Mouse (Mus musculus): Measurements from ENCODE around the gene Ecel1. TPM values are rescaled to one million over a fixed set of nuclear protein-coding genes. Genes with fewer than 3 reads are reported as not detected.

Gene Ecel1
- under 1 TPM in 1 of 2 experiments, not detected in 1; 0.09 TPM for total RNA-seq (2021)
- long read RNA-seq, experiment 1 = 0 reads
- long read RNA-seq, experiment 2 = 0 reads

GRCm38 (mm10) chr1:87156199-87156587, at the start of gene Ecel1:
Gene Ecel1, minus strand, starts transcription at chr1:87156521.
- DNase-seq = no peak

- DNase-seq = no peak
Observed at GRCm38 (mm10) chr1:87205502-87205901, 49.2 kb upstream of the Ecel1 start.

- DNase-seq = no peak
Observed at GRCm38 (mm10) chr1:87205038-87205437, 48.7 kb upstream of the Ecel1 start.

DNA sequence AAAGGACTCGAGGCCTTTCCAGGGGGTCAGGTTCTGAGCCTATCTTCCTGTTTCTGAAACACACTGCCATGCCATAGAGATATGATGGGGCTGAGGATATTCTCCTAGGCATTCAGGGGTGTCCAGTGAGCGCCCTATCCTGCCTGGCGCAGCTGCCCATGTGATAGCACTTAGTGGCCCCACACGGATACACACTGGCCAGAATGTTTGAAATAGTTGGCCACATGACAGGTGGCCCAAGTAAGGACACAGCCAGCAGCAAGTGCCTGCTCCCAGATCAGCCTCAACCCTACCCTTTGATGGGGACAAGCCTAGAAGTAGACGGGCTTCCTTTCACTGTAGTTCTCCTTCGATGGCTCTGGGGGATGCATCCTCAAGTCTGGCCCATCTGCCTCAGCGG, 48.1 kb upstream of the Ecel1 start, which contains the start of gene Chrng:
TSS of gene Chrng (plus strand) at position 193 of the 400 bp plus-strand sequence.
- no peak for DNase-seq

DNA sequence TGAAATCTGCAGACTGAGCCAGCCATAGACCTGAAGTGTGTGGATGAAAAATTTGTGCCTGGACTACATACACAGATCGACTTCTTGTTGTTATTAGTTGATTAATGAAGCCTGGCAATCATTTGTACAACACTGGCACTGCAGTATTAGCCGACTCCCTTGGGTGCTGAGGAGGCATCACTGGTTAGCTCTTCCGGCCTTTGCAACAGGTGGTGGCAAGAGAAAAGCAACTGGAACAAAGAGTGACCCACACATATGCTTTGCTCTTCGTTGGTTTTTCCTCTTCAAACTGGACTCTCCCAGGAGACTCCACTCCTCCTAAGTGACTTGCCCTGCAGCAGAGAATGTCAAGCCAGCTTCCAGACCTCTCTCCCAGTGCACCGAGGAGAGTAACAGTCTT, 47.5 kb upstream of the Ecel1 start:
- no peak for DNase-seq

GRCm38 (mm10) chr1:87201848-87202247, 45.5 kb upstream of the Ecel1 start:
- DNase-seq = no peak

DNA sequence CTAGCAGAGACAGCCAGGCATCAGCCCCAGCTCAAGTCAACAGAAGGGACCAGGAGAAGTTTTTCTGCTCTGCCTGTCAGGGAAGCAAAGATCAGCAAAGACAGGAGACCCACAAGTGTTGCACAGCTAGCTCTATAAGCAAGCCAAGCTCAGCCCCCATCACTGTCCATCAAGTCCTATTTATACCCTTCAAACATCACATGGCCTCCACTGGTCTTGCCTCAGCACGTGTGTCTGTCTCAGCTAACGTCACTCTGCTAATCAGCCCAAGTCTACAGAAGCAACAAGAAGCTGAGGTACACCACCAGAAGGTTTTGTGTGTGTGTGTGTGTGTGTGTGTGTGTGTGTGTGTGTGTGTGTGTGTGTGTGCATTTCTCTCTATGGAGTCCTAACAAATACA, 44.5 kb upstream of the Ecel1 start:
- DNase-seq = no peak

- DNase-seq = no peak
Observed at GRCm38 (mm10) chr1:87198119-87199065, 42.1 kb upstream of the Ecel1 start.

DNA sequence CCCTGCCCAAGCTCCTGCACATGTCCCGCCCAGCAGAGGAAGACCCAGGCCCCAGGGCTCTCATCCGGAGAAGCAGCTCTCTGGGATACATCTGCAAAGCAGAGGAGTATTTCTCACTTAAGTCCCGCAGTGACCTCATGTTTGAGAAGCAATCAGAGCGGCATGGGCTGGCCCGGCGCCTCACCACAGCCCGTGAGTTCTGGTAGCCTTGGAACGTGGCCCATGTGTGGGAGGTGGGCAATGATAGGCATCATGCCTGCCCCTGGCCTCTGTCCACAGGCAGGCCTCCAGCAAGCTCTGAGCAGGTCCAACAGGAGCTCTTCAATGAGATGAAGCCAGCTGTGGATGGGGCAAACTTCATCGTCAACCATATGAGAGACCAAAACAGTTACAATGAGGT, 41.0 kb upstream of the Ecel1 start:
- no peak for DNase-seq

DNA sequence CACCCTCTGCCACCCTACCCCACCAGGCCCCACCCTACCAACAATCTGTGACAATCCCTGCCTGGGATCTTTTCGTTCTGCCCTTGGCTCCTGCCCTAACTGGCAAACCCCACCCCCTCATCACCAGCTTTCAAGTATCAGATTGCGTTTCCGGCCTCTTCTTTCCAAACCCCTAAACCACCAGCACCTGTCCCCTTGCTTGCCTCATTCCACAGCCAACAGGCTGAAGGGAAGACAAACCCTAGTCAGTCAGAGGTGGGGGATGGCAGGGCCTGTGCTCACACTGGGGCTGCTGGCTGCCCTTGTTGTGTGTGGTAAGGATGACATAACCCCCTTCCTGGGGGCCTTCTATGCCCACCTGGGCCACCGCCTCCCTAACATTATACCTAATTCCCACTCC, 34.1 kb upstream of the Ecel1 start, which contains the start of gene Chrnd:
TSS of gene Chrnd (plus strand) at position 179 of the 400 bp plus-strand sequence.
- no peak for DNase-seq

GRCm38 (mm10) chr1:87187037-87187355, 30.7 kb upstream of the Ecel1 start:
- peak; percentile 84 for DNase-seq

DNA sequence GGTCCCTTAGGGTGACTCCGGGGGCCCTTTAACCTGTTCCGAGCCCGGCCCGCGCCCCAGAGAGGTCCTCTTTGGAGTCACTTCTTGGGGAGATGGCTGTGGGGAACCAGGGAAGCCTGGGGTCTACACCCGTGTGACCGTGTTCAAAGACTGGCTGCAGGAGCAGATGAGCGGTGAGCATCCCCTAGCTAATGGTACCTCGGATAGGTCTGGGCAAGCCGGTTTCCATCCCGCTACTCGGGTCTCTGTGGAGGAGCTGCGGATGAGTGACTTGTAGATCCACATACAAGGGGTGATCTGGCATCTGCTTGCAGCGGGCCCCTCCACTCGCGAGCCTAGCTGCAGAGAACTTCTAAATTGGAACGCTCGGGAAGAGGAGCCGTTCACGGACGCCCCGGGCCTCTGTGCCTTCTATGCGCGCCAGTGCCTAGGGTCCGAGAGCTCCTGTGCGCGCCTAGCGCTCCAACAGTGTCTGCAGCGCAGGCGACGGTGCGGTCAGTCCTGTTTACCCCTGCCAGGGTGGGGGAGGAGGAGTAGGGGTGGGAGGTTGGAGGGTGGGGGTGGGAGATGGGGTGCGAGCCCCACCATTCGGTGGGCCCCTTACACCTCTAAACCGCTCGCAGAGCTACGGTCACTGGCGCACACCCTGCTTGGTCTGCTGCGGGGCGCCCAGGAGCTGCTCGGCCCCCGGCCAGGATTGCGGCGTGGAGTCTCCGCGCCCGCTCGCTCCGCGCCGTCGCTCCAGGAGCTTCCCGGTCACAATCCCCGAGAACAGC, 30.1 kb upstream of the Ecel1 start:
- DNase-seq = peak; percentile 34

DNA sequence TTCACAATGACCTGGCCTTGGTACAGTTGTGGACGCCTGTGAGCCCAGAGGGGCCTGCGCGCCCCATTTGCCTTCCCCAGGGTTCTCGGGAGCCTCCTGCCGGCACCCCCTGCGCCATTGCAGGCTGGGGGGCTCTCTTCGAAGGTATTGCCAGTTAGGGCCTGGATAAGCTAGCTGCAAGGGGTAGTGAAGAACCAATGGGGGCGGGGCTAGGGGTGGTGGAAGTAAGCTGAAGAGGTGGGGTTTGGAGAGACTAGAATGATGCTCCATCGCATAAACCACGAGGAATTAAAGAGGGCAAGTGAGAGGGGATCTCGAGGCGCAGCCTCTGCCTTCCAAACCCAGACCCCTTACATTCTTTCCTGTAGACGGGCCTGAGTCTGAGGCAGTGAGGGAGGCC, 29.2 kb upstream of the Ecel1 start:
- no peak for DNase-seq

DNA sequence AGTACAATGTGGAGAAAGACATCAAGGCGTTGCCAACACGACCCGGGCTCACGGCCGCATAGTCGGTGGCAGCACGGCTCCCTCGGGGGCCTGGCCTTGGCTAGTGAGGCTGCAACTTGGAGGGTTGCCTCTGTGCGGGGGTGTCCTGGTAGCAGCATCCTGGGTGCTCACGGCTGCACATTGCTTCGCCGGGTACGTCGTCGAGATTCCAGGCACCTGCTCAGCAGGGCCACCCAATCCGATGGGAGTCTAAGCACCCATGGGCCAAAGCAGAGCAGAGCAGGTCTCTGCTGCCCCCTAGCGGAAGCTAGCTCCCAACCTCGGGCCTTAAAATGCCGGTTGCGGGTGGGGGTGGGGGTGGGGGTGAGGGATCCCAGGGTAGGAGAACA, 28.4 kb upstream of the Ecel1 start:
- DNase-seq = peak; percentile 85

DNA sequence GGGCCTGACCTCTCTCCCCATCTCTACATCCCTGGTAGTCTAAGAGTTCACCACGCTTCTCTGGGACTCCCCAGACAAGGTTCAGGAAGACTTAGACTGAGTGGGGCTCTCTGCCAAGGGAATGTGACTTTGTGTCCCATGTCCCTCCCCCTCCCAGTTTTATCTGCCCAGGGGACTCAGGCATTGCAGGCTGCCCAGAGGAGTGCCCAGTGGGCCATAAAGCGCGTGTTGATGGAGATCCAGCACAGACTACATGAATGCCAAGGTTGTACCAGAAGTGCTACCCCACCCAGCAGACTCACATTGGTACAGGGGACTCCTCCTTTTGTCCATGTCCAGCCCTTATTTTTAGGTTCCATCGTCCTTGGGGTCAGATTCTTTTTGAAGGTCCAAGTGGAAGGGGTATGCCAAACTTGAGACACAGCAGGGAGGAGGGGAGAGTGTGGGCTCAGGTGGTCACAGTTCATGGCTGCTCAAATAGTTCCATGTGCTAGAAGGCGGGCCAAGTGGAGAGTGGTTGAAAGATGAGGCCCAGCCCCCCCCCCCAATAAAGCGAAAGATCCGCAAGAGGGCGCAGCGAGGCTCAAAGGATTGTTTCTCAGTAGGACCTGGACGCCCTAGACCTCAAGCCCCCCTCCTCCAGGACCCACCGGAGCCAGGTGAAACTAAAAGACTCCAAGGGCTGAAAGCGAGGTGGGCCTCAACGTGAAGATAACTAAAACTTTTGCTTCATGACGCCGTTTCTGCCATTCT, 27.9 kb upstream of the Ecel1 start:
- no peak for DNase-seq

DNA sequence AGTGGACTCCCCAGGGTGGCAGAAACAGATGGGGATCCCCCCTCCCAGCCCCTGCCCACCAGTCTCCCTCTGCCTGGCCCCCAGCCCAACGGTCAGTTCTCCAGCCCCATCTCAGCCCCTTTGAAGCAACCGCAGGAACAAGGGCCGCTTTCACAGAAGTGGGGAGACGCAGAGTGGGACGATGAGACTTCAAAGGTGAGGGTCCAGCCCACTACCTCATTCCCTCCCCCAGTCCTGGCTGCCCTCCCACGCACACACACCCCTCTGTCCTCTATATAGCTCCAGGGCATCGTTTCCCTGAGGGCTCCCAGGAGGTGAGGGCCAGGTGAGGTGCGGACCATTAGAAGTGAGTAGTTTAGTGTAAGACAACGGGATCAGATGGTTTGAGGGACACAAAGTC, 26.7 kb upstream of the Ecel1 start, which contains the start of gene Prss56:
TSS of gene Prss56 (plus strand) at position 301 of the 400 bp plus-strand sequence.
- DNase-seq = no peak

GRCm38 (mm10) chr1:87180896-87181295, 24.6 kb upstream of the Ecel1 start:
- DNase-seq = no peak

DNA sequence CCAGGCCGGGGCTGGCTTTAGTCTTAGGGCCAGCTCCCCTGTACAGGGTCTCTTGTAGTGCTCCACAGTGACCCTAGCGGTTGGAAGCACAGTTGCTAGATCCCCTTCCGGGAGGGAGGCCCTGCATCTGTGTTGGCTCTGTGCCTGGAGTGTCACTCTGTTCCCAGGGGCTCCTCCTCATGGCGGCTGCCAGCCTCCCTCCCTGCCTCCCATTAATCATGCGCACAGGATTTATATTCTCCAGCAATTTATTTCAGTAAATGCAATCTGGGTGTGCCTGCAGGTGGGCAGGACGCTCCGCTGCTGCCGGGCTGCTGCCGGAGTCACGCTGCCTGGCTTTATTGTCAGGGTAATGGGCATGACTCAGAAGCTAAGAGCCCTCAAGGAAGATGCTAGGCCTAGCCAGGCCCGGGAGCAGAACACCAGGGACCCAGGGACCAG, 19.6 kb upstream of the Ecel1 start:
- peak; percentile 67 for DNase-seq

DNA sequence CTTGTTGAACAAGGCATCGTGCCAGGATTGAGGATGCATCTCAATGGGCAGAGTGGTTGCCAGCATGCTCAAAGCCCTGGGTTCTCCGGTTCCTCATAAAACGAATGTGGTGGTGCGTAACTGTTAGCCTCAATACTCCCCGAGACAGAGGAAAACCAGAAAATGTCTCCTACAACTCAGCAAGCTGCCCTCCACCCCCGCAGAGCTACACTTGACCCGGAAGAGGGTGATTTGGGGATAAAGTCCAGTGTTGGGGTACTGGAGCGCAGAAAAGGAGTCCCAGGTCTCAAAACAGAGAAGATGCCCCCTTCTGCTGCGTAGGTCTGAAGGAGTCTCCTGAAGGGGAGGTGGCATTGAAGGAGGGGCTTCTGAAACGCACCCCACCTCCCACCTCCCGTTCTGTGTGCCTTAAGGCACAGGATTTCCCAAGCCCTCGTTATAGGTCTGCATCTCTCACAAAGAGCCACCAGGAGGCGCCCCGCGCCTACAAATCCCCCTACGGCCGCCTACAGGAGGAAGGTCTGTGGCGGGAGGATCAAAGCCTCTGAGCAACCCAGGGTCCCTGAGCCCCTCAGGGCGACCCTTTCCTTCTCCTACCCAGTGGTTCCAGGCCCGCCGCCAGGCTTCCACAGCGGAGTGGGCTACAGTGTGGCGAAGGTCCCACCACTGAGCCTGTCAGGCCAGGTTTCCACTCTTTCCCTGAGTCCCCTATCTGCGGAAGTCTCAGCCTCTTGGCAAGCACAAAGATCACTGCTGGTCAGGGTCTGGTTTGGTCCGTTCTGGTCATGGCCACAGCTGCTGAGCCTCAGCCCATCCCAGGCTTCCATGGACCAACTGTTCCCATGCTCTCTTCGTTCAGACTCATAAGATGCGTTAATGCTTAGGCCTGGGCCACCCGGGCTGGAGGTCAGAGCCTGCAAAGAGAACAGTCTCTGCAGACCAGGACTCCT, 18.0 kb upstream of the Ecel1 start:
- DNase-seq = peak; percentile 69

DNA sequence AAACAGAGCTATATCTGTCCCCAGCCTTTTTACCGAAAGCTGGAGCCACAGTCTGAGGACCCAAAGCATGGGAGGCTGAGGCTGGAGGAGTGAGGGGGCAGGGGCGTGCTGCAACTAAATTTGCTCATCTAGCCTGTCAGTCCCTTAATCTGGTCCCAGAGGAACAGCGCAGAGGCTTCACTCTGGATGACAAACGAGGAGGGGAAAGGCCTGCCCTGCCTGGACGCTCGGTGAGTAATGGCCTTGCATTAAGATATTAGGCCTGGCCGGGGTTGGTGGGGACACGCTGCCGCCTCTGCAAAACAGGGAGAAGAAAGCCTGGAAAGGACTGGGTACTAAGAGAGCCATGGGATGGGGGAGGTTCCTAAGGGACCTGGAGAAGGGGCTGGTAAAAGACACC, 16.0 kb upstream of the Ecel1 start:
- no peak for DNase-seq

GRCm38 (mm10) chr1:87171312-87171711, 15.0 kb upstream of the Ecel1 start:
- no peak for DNase-seq

Measured in gastrocnemius, postnatal 10 days (tissue).